Mouse (Mus musculus) myocyte (in vitro differentiated cells): ENCODE measurements around the gene Ccdc91. TPM values are rescaled to one million over a fixed set of nuclear protein-coding genes. Genes with fewer than 3 reads are reported as not detected.

ENCODE experiments used
- H3K27me3 ChIP-seq: one replicate; pipeline ENCODE4 v1.6.1; 2011; ENCODE audit not compliant: control insufficient read depth, insufficient read depth, insufficient read length
- H3K36me3 ChIP-seq: one replicate; pipeline ENCODE4 v1.6.1; 2011; ENCODE audit not compliant: control insufficient read depth, insufficient read depth
- H3K4me2 ChIP-seq: one replicate; pipeline ENCODE4 v1.6.1; 2011; ENCODE audit warnings: low read depth, control low read depth
- H3K4me3 ChIP-seq: one replicate; pipeline ENCODE4 v1.5.1; 2011; ENCODE audit warnings: mild to moderate bottlenecking, control low read depth, moderate library complexity
- H3K79me2 ChIP-seq: one replicate; pipeline ENCODE4 v1.6.1; 2011; ENCODE audit not compliant: control insufficient read depth, insufficient read depth
- H3ac ChIP-seq: one replicate; pipeline ENCODE4 v1.6.1; 2011; ENCODE audit not compliant: control insufficient read depth, insufficient read length
- CEBPB ChIP-seq: IDR thresholded peaks from 2 replicates; pipeline ENCODE4 v1.6.1; 2011; ENCODE audit warnings: mild to moderate bottlenecking, moderate library complexity; ENCODE audit not compliant: poor library complexity, insufficient read depth, severe bottlenecking
- MAX ChIP-seq: IDR thresholded peaks from one replicate; pipeline ENCODE4 v1.6.1; 2011; ENCODE audit warnings: low read depth, mild to moderate bottlenecking, control low read depth
- MYOD1 ChIP-seq, 3 experiments: IDR thresholded peaks; one replicate each; pipeline ENCODE4 v1.6.1; 2011; ENCODE audit warnings: control low read depth in 2 of 3, low read depth in 2 of 3, mild to moderate bottlenecking in 2 of 3, moderate library complexity in 1 of 3; ENCODE audit not compliant: insufficient read length in 2 of 3, control insufficient read depth in 1 of 3
- POLR2A ChIP-seq: IDR thresholded peaks from one replicate; pipeline ENCODE4 v1.6.1; 2011; ENCODE audit warnings: low read depth, mild to moderate bottlenecking, control low read depth, moderate library complexity; ENCODE audit not compliant: insufficient read length
- SRF ChIP-seq: IDR thresholded peaks from one replicate; pipeline ENCODE4 v1.6.1; 2011; ENCODE audit warnings: low read depth; ENCODE audit not compliant: control insufficient read depth, insufficient read length
- TCF12 ChIP-seq: IDR thresholded peaks from one replicate; pipeline ENCODE4 v1.6.1; 2011; ENCODE audit warnings: mild to moderate bottlenecking, control low read depth; ENCODE audit not compliant: poor library complexity, insufficient read depth, severe bottlenecking
- polyA plus RNA-seq: library from polyadenylated mRNA; unstranded; fragments of >200 nt; fragmentation: generic; extraction: Trizol; gene quantifications from one replicate; pipeline ENCODE4 v1.2.1, GENCODE M21; 2012; ENCODE audit warnings: missing spikeins

Ccdc91 gene
- polyA plus RNA-seq, 1 experiment: 37.9 TPM

GRCm38 (mm10) chr6:147676214-147676613 is 200.6 kb downstream of the Ccdc91 start:
- peak; percentile 64; the same call in 1 of the 2 replicates for TF ChIP-seq CEBPB
- TF ChIP-seq MYOD1 (IDR thresholded peaks at IDR 0.05; ENCODE audit: control insufficient read depth in 1 of 3, insufficient read length in 2 of 3, low read depth in 2 of 3): no peak
- no peak for TF ChIP-seq TCF12
- no peak for TF ChIP-seq SRF
- TF ChIP-seq POLR2A: no peak
- TF ChIP-seq MAX: no peak
- Histone ChIP-seq H3K36me3 (no peaks in the 10 kb centered on the region), H3ac (no peak overlapping the region), H3K4me2 (no peak overlapping the region), H3K79me2 (no peaks in the 10 kb centered on the region), H3K4me3 (no peak overlapping the region), H3K27me3 (no peaks in the 10 kb centered on the region)

Other genes with a start within 250 kb of the Ccdc91 start
- 0.18 TPM for gene Pthlh, start 211.6 kb upstream of the Ccdc91 start, polyA plus RNA-seq